Mouse (Mus musculus) neural tube, embryonic 12.5 days (tissue): ENCODE data around the gene Fbxw7. TPM values are rescaled to one million over a fixed set of nuclear protein-coding genes. Genes with fewer than 3 reads are reported as not detected.

ENCODE experiments used
- ATAC-seq: fragments of 200-750 bp; cut with Nextera tagmentation; 2 replicates; pipeline ENCODE4 v1.8.0; 2017; ENCODE audit warnings: low read depth, mild to moderate bottlenecking, moderate TSS enrichment, moderate library complexity; ENCODE audit not compliant: low FRiP score
- H3K27ac ChIP-seq: fragments of 300-500 bp; sonication (generic); 2 replicates; pipeline ENCODE4 v1.5.1; 2016
- H3K27me3 ChIP-seq: fragments of 300-500 bp; sonication (generic); replicated peaks from 2 replicates; pipeline ENCODE4 v1.6.1; 2016; ENCODE audit warnings: mild to moderate bottlenecking
- H3K36me3 ChIP-seq: fragments of 300-500 bp; sonication (generic); 2 replicates; pipeline ENCODE4 v1.6.1; 2016; ENCODE audit warnings: mild to moderate bottlenecking
- H3K4me1 ChIP-seq: fragments of 300-500 bp; sonication (generic); 2 replicates; pipeline ENCODE4 v1.6.1; 2016
- H3K4me2 ChIP-seq: fragments of 300-500 bp; sonication (generic); replicated peaks from 2 replicates; pipeline ENCODE4 v1.6.1; 2016; ENCODE audit warnings: mild to moderate bottlenecking
- H3K4me3 ChIP-seq: fragments of 300-500 bp; sonication (generic); 2 replicates; pipeline ENCODE4 v1.5.1; 2016
- H3K9ac ChIP-seq: fragments of 300-500 bp; sonication (generic); 2 replicates; pipeline ENCODE4 v1.6.1; 2016; ENCODE audit warnings: mild to moderate bottlenecking
- H3K9me3 ChIP-seq: fragments of 300-500 bp; sonication (generic); 2 replicates; pipeline ENCODE4 v1.6.1; 2016; ENCODE audit warnings: mild to moderate bottlenecking
- WGBS: fragments of 180-500 bp; shearing (Covaris S2); methylation state at CpG from one replicate; pipeline ENCODE4 v1.1.7; 2016; 5-methylcytosine and 5-hydroxymethylcytosine counted together
- polyA plus RNA-seq: library from polyadenylated mRNA; unstranded; fragments of >200 nt; fragmentation: Nextera tagmentation; extraction: Ambion mirVana; gene quantifications from 2 replicates; pipeline ENCODE4 v1.2.1, GENCODE M21; 2016

Fbxw7 gene
- polyA plus RNA-seq, 1 experiment from 2014 or later: 22.7 TPM

DNA sequence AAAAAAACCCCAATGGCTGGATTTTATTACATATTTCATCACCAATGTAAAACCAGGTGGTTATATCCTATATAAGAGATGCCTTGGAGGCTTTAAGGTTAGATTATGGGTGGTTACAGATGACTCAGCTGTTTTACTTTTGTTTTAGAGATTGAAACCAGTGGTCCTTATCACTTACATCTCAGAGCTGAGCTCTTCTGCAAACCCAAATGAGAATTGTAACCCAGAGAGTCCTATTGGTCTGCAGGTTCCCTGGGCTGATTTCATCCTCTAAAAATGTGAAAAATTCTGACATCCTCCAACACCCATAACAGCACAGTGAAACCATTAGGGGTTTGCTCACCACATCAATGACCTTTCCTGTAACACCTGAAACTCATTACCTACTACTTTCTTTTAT is 6.2 kb upstream of the Fbxw7 start:
- H3K27ac ChIP-seq: no peak overlapping the region
- no peak overlapping the region for H3K9ac ChIP-seq
- H3K4me1 ChIP-seq: peaks cover 8% of the 10 kb centered on the region
- H3K4me3 ChIP-seq: no peak overlapping the region
- H3K9me3 ChIP-seq: no peaks in the 10 kb centered on the region
- no peak overlapping the region for H3K4me2 ChIP-seq
- no peak for ATAC-seq
- no peaks in the 10 kb centered on the region for H3K27me3 ChIP-seq
- H3K36me3 ChIP-seq: no peaks in the 10 kb centered on the region

DNA sequence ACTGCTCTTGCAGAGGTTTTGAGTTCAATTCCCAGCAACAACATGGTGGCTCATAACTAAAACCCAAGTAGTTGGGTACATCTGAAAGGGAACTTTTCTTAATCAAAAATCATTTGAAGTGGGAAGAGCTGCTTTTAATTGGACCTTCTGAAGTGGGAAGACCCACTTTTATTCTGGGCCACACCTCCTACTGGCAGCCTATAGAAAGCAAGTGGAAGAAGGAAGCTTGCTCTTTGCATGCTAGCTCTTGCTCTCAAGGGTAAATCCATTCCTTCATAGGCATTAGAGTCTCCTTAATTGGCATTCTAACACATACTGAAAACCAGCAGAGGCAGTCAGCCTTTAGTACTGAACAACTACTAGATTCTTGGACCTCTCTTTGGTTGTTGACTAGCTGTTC is 4.3 kb upstream of the Fbxw7 start:
- no peaks in the 10 kb centered on the region for H3K27me3 ChIP-seq
- peaks cover 12% of the 10 kb centered on the region for H3K4me1 ChIP-seq
- no peak overlapping the region for H3K4me2 ChIP-seq
- H3K36me3 ChIP-seq: no peaks in the 10 kb centered on the region
- no peak overlapping the region for H3K27ac ChIP-seq
- no peak for ATAC-seq
- H3K9me3 ChIP-seq: no peaks in the 10 kb centered on the region
- H3K9ac ChIP-seq: no peak overlapping the region
- no peak overlapping the region for H3K4me3 ChIP-seq

DNA sequence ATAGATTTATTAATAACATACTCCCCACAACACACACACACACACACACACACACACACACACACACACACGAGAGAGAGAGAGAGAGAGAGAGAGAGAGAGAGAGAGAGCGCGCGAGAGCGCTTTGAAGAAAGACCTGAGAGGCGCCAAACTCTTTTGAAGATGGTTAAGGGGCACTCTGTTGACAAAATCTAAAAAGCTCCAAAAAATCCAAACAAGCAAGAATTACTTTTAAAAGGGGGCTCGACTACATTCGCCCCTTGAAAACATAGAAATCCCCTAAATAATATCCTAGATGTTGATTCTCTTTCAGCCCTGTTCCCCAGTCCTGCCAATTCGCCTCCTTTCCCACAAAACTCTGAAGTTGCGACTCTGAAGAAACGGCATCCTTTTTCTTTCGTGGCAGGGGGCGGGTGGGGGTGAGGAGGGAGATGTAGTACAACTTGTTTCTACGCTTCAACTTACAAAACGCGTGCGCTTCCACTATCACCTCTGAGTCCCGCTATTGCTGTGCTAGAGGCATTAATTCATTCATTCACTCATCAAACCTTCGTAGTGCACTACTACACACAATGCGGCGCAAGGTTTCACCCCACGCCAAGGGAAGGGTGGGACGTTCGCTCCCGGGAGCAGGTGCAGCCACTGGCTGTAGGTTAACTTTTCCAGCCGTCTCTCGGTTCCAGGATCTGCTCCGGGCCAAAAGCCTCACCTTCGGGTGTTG is 1.5 kb upstream of the Fbxw7 start:
- H3K4me3 ChIP-seq: peak overlapping the region; percentile 99
- H3K36me3 ChIP-seq: no peaks in the 10 kb centered on the region
- H3K9ac ChIP-seq: peak overlapping the region; percentile 75
- peak overlapping the region; percentile 38 for H3K27ac ChIP-seq
- no peaks in the 10 kb centered on the region for H3K9me3 ChIP-seq
- no peaks in the 10 kb centered on the region for H3K27me3 ChIP-seq
- H3K4me2 ChIP-seq: peak overlapping the region; percentile 76
- WGBS: under 1% methylated on average over 29 of the region's 29 CpGs
- H3K4me1 ChIP-seq: peaks cover 19% of the 10 kb centered on the region
- ATAC-seq: peak; percentile 61

DNA sequence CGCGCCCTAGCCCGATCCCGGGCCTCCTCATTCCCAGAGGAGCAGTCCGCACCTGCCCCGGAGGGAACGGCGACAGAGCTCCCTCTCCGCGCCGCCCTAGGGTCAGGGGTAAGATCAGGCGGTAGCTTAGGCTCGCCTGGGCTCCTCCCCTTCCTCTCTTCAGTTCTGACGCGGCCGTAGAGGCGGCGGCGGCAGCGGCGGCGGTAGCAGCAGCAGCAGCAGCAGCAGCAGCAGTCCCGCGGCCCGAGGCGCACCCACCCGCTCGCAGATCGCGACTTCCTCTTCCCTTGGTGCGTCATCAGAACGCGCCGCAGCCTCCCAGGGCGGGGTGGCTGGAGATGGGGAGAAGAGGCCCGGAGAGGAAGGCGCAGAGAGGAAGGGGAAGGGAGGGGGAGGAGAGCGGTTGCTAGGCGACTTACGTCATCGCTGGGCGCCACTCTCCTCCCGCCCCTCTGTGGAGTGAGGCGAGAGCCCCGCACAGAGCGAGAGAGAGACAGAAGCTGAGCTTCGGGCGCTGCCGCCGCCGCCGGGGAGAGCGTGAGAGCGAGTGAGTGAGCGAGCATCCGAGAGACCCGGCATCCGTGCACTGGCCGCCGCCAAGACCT is 809 bp upstream of the Fbxw7 start:
- Histone ChIP-seq H3K4me1 (peaks cover 19% of the 10 kb centered on the region), H3K4me3 (peak overlapping the region; percentile 99), H3K36me3 (no peaks in the 10 kb centered on the region), H3K4me2 (peak overlapping the region; percentile 99), H3K9ac (peak overlapping the region; percentile 93), H3K27ac (peak overlapping the region; percentile 89), H3K27me3 (no peaks in the 10 kb centered on the region), H3K9me3 (no peaks in the 10 kb centered on the region)
- ATAC-seq: peak; percentile 99
- WGBS: under 1% methylated on average over 55 of the region's 60 CpGs

DNA sequence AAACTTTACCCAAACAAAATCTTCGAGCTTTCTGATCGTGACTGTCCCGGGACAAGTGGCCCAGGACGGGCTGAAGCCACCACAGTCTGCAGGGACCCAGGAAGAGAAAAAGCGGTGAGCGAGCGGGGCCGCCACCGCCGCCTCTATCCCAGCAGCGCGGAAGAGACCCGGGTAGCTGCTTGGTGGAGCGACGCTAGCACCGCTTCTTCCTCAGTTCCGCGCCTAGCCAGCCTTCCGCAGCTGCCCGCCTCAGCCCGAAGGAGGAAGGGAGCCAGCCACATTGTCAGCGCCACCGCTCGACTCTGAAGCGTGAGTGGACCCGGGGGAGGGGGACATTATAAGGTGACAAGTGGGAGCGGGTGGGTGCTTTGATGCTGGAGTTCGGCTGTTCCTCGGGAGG is 393 bp downstream of the Fbxw7 start:
- Histone ChIP-seq H3K27me3 (no peaks in the 10 kb centered on the region), H3K4me3 (peak overlapping the region; percentile 99), H3K9me3 (no peaks in the 10 kb centered on the region), H3K27ac (0 out of 2 replicates have a peak overlapping the region, but pooled peaks have one; percentile 89), H3K9ac (peak overlapping the region; percentile 93), H3K36me3 (no peaks in the 10 kb centered on the region), H3K4me2 (peak overlapping the region; percentile 99), H3K4me1 (peaks cover 19% of the 10 kb centered on the region)
- WGBS: under 1% methylated on average over 29 of the region's 29 CpGs
- peak; percentile 12 for ATAC-seq

DNA sequence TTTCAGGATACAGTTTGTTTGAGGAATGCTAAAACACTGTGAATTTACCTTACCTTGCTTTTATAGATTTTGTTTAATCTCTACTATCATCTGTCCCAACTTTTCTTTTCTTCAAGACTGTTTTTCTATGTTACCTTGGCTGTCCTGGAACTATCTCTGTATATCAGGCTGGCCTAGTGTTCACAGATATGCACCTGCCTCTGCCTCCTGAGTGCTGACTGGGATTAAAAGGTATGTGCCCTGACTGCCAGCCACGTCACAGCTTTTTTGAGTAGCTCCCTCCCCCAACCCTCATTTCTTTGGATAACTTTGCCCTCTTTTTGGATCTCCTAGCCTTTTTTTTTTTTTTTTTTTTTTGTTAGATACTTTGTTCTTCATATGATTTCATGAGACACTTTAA is 1.9 kb downstream of the Fbxw7 start:
- H3K9me3 ChIP-seq: no peaks in the 10 kb centered on the region
- H3K27me3 ChIP-seq: no peaks in the 10 kb centered on the region
- no peak for ATAC-seq
- H3K27ac ChIP-seq: no peak overlapping the region
- WGBS: 83% methylated on average over 1 of the region's 1 CpGs
- H3K9ac ChIP-seq: no peak overlapping the region
- peaks cover 19% of the 10 kb centered on the region for H3K4me1 ChIP-seq
- no peak overlapping the region for H3K4me3 ChIP-seq
- H3K36me3 ChIP-seq: no peaks in the 10 kb centered on the region
- no peak overlapping the region for H3K4me2 ChIP-seq

DNA sequence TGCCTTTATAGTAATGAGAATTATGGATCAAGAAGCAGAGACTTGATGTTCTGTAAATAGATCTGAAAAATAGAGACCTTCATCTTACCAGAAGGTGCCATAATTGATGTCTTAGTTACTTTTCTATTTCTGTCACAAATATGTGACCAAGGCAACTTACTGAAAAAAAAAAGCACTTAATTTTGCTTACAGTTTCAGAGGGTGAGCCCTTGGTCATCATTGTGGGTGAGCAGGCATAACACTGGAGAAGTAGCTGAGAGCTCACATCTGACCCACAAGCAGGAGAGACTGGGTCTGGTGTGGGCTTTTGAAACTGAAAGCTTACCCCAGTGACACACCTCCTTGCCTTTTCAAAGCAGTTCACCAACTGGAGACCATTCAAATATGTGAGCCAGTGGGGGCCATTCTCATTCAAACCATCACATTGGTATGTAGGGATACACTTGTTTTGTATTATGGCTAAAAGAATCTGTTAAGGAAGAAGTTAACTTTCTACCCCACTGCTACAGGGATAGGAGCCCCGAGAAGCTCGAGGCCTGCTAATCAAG is 5.7 kb downstream of the Fbxw7 start:
- Histone ChIP-seq H3K27me3 (no peaks in the 10 kb centered on the region), H3K9ac (no peak overlapping the region), H3K4me1 (peaks cover 9% of the 10 kb centered on the region), H3K4me2 (no peak overlapping the region), H3K9me3 (no peaks in the 10 kb centered on the region), H3K36me3 (no peaks in the 10 kb centered on the region), H3K4me3 (no peak overlapping the region), H3K27ac (no peak overlapping the region)
- no peak for ATAC-seq
- 62% methylated on average over 2 of the region's 2 CpGs for WGBS

DNA sequence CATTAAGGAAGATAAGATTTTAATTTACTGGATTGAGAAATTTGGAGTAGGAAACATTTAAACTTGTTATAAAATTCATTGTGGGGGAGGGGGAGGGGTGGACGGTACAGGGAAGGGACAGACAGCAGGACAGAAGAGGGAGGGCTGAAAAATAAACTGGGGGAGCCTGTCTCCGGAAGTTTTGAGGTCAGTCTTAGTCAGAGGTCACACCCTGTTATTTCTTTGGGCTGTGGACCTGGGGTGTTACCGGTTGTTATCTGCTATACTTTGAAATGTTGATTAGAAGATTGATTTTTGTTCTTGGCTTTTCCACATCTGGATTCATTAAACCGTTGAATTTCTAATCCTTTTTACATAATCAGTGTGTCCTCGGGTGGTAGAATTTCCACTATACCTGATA is 10.9 kb downstream of the Fbxw7 start:
- H3K27ac ChIP-seq: no peak overlapping the region
- H3K9ac ChIP-seq: no peak overlapping the region
- no peaks in the 10 kb centered on the region for H3K4me1 ChIP-seq
- no peaks in the 10 kb centered on the region for H3K27me3 ChIP-seq
- ATAC-seq: no peak
- H3K36me3 ChIP-seq: no peaks in the 10 kb centered on the region
- no peaks in the 10 kb centered on the region for H3K9me3 ChIP-seq
- WGBS: 77% methylated on average over 5 of the region's 5 CpGs
- H3K4me3 ChIP-seq: no peak overlapping the region
- no peak overlapping the region for H3K4me2 ChIP-seq

DNA sequence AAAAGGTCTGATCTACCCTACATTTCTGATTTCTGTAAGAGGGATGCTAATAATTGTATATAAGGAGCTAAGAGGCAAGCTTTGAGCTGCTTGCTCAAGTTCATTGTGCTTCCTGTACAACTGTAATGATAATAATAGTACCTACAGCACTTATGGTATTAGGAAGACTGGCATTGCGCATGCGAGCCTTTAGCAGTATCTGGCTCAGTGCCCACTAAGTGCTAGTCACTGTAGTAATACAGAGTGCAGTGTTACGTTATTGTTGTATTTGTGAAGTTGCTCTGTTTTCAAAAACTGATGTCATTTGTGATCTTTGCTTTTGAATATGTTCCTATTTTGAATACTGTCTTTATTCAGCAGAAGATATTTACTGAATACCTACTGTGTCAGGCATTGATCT is 11.3 kb downstream of the Fbxw7 start:
- no peak overlapping the region for H3K4me2 ChIP-seq
- no peaks in the 10 kb centered on the region for H3K4me1 ChIP-seq
- H3K9me3 ChIP-seq: no peaks in the 10 kb centered on the region
- H3K36me3 ChIP-seq: no peaks in the 10 kb centered on the region
- no peaks in the 10 kb centered on the region for H3K27me3 ChIP-seq
- no peak for ATAC-seq
- no peak overlapping the region for H3K4me3 ChIP-seq
- 98% methylated on average over 3 of the region's 3 CpGs for WGBS
- no peak overlapping the region for H3K27ac ChIP-seq
- no peak overlapping the region for H3K9ac ChIP-seq

DNA sequence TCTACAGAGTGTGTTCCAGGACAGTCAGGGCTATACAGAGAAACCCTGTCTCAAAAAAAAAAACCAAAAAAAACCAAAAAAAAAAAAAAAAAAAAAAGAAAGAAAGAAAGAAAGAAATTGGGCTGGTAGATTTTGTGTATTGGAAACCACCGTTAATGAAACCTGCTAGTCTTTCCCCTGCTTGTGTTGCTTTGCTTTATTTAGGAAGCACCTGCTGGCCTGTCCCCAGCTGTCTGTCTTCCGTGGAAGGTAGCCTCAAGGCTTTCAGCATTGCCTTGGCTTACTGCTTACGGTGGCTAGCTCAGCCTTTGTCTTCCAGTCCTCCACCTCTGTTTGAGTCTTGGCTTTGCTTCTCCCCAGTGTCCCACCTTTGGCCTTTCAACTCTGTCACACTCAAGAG is 11.9 kb downstream of the Fbxw7 start:
- Histone ChIP-seq H3K4me1 (no peaks in the 10 kb centered on the region), H3K9ac (no peak overlapping the region), H3K36me3 (no peaks in the 10 kb centered on the region), H3K9me3 (no peaks in the 10 kb centered on the region), H3K27me3 (no peaks in the 10 kb centered on the region), H3K27ac (no peak overlapping the region), H3K4me3 (no peak overlapping the region), H3K4me2 (no peak overlapping the region)
- 76% methylated on average over 3 of the region's 3 CpGs for WGBS
- ATAC-seq: no peak

DNA sequence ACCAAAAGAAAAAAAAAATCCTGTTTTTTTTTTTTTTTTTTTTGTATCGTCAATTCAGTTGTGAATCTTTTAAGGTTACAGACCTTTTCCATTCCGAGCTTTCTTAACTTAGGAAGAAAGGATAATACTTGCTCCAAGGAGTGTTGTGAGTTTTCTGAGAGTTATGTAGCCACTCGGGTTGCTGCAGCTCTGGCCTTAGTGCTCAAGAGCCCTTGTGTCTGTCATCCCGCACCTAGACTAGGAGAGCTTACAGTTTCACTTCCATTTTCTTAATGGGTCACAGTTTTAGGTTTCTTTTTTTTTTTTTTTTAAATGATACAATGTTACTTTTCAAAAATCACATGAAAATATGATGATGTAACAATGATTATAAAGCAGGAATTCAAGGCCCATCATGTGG is 12.5 kb downstream of the Fbxw7 start:
- H3K9ac ChIP-seq: no peak overlapping the region
- 91% methylated on average over 4 of the region's 4 CpGs for WGBS
- no peaks in the 10 kb centered on the region for H3K4me1 ChIP-seq
- no peak for ATAC-seq
- H3K4me3 ChIP-seq: no peak overlapping the region
- no peak overlapping the region for H3K4me2 ChIP-seq
- H3K36me3 ChIP-seq: no peaks in the 10 kb centered on the region
- H3K27ac ChIP-seq: no peak overlapping the region
- H3K27me3 ChIP-seq: no peaks in the 10 kb centered on the region
- H3K9me3 ChIP-seq: no peaks in the 10 kb centered on the region

DNA sequence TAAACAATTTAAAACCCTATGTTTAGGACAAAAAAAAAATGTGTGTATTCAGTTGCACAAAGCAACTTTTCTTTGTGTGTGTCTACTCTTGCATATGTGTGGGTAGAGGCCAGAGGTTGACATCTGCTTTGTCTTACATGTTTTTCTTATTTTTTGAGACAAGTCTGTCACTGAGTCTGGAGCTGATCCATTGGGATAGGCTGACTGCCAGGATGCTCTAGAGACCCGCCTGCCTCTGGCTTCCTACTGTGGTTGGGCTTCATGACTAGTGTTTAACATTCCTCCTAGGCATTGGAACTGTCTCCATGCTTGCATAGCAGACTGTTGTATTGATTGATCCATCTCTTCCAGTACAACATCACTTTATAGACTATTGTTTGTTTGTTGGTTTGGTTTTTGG is 14.3 kb downstream of the Fbxw7 start:
- no peak overlapping the region for H3K4me2 ChIP-seq
- 82% methylated on average over 1 of the region's 1 CpGs for WGBS
- no peak for ATAC-seq
- H3K9ac ChIP-seq: no peak overlapping the region
- no peaks in the 10 kb centered on the region for H3K36me3 ChIP-seq
- H3K4me1 ChIP-seq: no peaks in the 10 kb centered on the region
- no peaks in the 10 kb centered on the region for H3K27me3 ChIP-seq
- H3K4me3 ChIP-seq: no peak overlapping the region
- no peaks in the 10 kb centered on the region for H3K9me3 ChIP-seq
- H3K27ac ChIP-seq: no peak overlapping the region

DNA sequence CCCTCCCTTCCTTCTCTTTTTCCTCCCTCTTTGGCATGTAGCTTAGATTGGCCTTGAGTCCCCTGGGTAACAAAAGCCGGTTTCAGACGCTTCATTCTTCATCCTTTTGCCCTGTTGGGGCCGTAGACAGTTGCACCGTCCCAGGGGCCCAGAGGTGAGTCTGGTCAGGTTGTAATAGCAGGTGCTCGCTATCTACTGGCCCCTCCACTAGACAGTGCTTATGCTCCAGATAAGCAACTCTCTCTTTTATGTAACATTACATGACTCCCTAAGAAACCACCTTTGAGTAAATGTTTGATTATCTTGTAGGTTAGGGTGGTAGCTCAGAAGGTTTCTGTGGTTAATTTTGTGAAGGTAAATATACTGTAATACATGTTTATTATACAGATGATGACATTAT is 21.0 kb downstream of the Fbxw7 start:
- Histone ChIP-seq H3K4me2 (no peak overlapping the region), H3K27me3 (no peaks in the 10 kb centered on the region), H3K27ac (no peak overlapping the region), H3K9me3 (no peaks in the 10 kb centered on the region), H3K4me1 (no peaks in the 10 kb centered on the region), H3K4me3 (no peak overlapping the region), H3K9ac (no peak overlapping the region), H3K36me3 (no peaks in the 10 kb centered on the region)
- no peak for ATAC-seq
- whole genome bisulfite sequencing: 86% methylated on average over 5 of the region's 5 CpGs
